Mouse (Mus musculus) R1 (cell line): ENCODE results near the gene Itgb2l.
"Not testable (repeated sequence)": the region's sequence is repeated elsewhere in the genome, so short reads cannot be mapped to it uniquely, and the experiment has no call there.

Experiments used
- DNase-seq: peaks from one replicate; pipeline ENCODE4 v3.0.0-alpha.2; 2018; ENCODE audit warnings: low read depth, low spot score

The Itgb2l gene

GRCm38 (mm10) chr16:96443468-96443867 is at the start of gene Itgb2l:
Gene Itgb2l, minus strand, starts transcription at chr16:96443619.
- DNase-seq, result no peak

GRCm38 (mm10) chr16:96491530-96491929 is 48.1 kb upstream of the Itgb2l start:
- no peak for DNase-seq

GRCm38 (mm10) chr16:96488038-96488437 is 44.6 kb upstream of the Itgb2l start:
- no peak for DNase-seq

- DNase-seq, result no peak
These were observed 43.7 kb upstream of the Itgb2l start for GRCm38 (mm10) chr16:96487007-96487684.

- DNase-seq, result no peak
These were observed 38.4 kb upstream of the Itgb2l start for GRCm38 (mm10) chr16:96481791-96482190.

- DNase-seq, result no peak
These were observed 30.8 kb upstream of the Itgb2l start for GRCm38 (mm10) chr16:96474185-96474584.

- DNase-seq, result no peak
These were observed 29.4 kb upstream of the Itgb2l start for GRCm38 (mm10) chr16:96472816-96473215.

- no peak for DNase-seq
These were observed 28.9 kb upstream of the Itgb2l start for GRCm38 (mm10) chr16:96472361-96472760.

GRCm38 (mm10) chr16:96469640-96470039 is 26.2 kb upstream of the Itgb2l start:
- DNase-seq, result peak; percentile 32

- DNase-seq, result no peak
These were observed 25.3 kb upstream of the Itgb2l start for GRCm38 (mm10) chr16:96468698-96469097.

- no peak for DNase-seq
These were observed 24.6 kb upstream of the Itgb2l start for GRCm38 (mm10) chr16:96468011-96468410.

- DNase-seq, result peak; percentile 67
These were observed 24.0 kb upstream of the Itgb2l start, which contains the start of gene Pcp4 for GRCm38 (mm10) chr16:96467445-96467844. Gene Pcp4, plus strand, starts transcription at chr16:96467606.

- no peak for DNase-seq
These were observed 17.4 kb upstream of the Itgb2l start for GRCm38 (mm10) chr16:96460788-96461187.

- no peak for DNase-seq
These were observed 15.9 kb upstream of the Itgb2l start for GRCm38 (mm10) chr16:96459356-96459755.

GRCm38 (mm10) chr16:96457612-96458011 is 14.2 kb upstream of the Itgb2l start:
- no peak for DNase-seq

GRCm38 (mm10) chr16:96454086-96454485 is 10.7 kb upstream of the Itgb2l start:
- no peak for DNase-seq

- not testable (repeated sequence) for DNase-seq
These were observed 7.5 kb upstream of the Itgb2l start for GRCm38 (mm10) chr16:96450871-96451270.

- no peak for DNase-seq
These were observed 1.6 kb downstream of the Itgb2l start for GRCm38 (mm10) chr16:96441826-96442225.

GRCm38 (mm10) chr16:96440871-96441270 is 2.5 kb downstream of the Itgb2l start:
- DNase-seq, result peak; percentile 51

GRCm38 (mm10) chr16:96439682-96440081 is 3.7 kb downstream of the Itgb2l start:
- DNase-seq, result no peak

- DNase-seq, result no peak
These were observed 4.5 kb downstream of the Itgb2l start for GRCm38 (mm10) chr16:96438946-96439345.

- DNase-seq, result no peak
These were observed 9.2 kb downstream of the Itgb2l start for GRCm38 (mm10) chr16:96434024-96434785.

GRCm38 (mm10) chr16:96433266-96433665 is 10.2 kb downstream of the Itgb2l start:
- no peak for DNase-seq
